Mouse (Mus musculus): ENCODE data around the gene Gm49322. TPM values are rescaled to one million over a fixed set of nuclear protein-coding genes. Genes with fewer than 3 reads are reported as not detected.

Gm49322 gene
- 8.0 to 11.8 TPM (median 9.9 TPM) in 4 replicates for total RNA-seq (2023; ENCODE audit: inconsistent age)

GRCm38 (mm10) chr10:80605721-80606120 is at the start of gene Gm49322:
Gene Gm49322 (plus strand): TSS chr10:80606021.

GRCm38 (mm10) chr10:80561116-80561944 is 44.5 kb upstream of the Gm49322 start, which contains the start of gene Rexo1:
Gene Rexo1 (minus strand): TSS chr10:80561560.

GRCm38 (mm10) chr10:80577195-80578130 is 28.4 kb upstream of the Gm49322 start, which contains the start of gene Klf16:
Gene Klf16 (minus strand): TSS chr10:80577321.

GRCm38 (mm10) chr10:80589879-80590854 is 15.7 kb upstream of the Gm49322 start, which contains the start of gene Abhd17a:
Gene Abhd17a (minus strand): TSS chr10:80590341.

GRCm38 (mm10) chr10:80602698-80603325 is 3.0 kb upstream of the Gm49322 start, which contains the start of the genes Scamp4 and Adat3:
Gene Scamp4 (plus strand): TSS chr10:80602872.
Gene Adat3 (plus strand): TSS chr10:80602880.

GRCm38 (mm10) chr10:80622661-80623456 is 17.0 kb downstream of the Gm49322 start, which contains the start of gene Csnk1g2:
Gene Csnk1g2 (plus strand): TSS chr10:80622838.

GRCm38 (mm10) chr10:80656863-80657623 is 51.2 kb downstream of the Gm49322 start, which contains the start of gene Btbd2:
Gene Btbd2 (minus strand): TSS chr10:80657071.

Other genes with a start within 250 kb of the Gm49322 start
- not detected in 4 replicates for gene Plk5, start 249.6 kb upstream of the Gm49322 start, total RNA-seq (2023; ENCODE audit: inconsistent age)
- 6.5 to 9.5 TPM (median 8.0 TPM) in 4 replicates for gene Mex3d, start 218.4 kb upstream of the Gm49322 start, total RNA-seq (2023; ENCODE audit: inconsistent age)
- 92.7 to 106 TPM (median 96.9 TPM) in 4 replicates for gene Mbd3, start 206.5 kb upstream of the Gm49322 start, total RNA-seq (2023; ENCODE audit: inconsistent age)
- gene Uqcr11, start 199.2 kb upstream of the Gm49322 start, total RNA-seq (2023; ENCODE audit: inconsistent age), result 67.9 to 79.6 TPM (median 73.1 TPM) in 4 replicates
- 176 to 212 TPM (median 193 TPM) in 4 replicates for gene Tcf3, start 172.4 kb upstream of the Gm49322 start, total RNA-seq (2023; ENCODE audit: inconsistent age)
- gene Onecut3, start 111.2 kb upstream of the Gm49322 start, total RNA-seq (2023; ENCODE audit: inconsistent age), result not detected in 4 replicates
- 0.18 TPM in 1 of 4 replicates, not detected in the others for gene Atp8b3, start 66.9 kb upstream of the Gm49322 start, total RNA-seq (2023; ENCODE audit: inconsistent age)
- gene Rexo1, start 44.5 kb upstream of the Gm49322 start, total RNA-seq (2023; ENCODE audit: inconsistent age), result 113 to 133 TPM (median 119 TPM) in 4 replicates
- 28.7 to 30.4 TPM (median 29.1 TPM) in 4 replicates for gene Klf16, start 28.7 kb upstream of the Gm49322 start, total RNA-seq (2023; ENCODE audit: inconsistent age)
- gene Abhd17a, start 15.7 kb upstream of the Gm49322 start, total RNA-seq (2023; ENCODE audit: inconsistent age), result 98.4 to 122 TPM (median 111 TPM) in 4 replicates
- gene Scamp4, start 3.1 kb upstream of the Gm49322 start, total RNA-seq (2023; ENCODE audit: inconsistent age), result 59.8 to 72.2 TPM (median 66.6 TPM) in 4 replicates
- 11.7 to 18.8 TPM (median 16.4 TPM) in 4 replicates for gene Adat3, start 3.1 kb upstream of the Gm49322 start, total RNA-seq (2023; ENCODE audit: inconsistent age)
- gene Csnk1g2, start 16.8 kb downstream of the Gm49322 start, total RNA-seq (2023; ENCODE audit: inconsistent age), result 197 to 226 TPM (median 216 TPM) in 4 replicates
- 28.4 to 35.4 TPM (median 33.8 TPM) in 4 replicates for gene Btbd2, start 51.0 kb downstream of the Gm49322 start, total RNA-seq (2023; ENCODE audit: inconsistent age)
- 439 to 470 TPM (median 448 TPM) in 4 replicates for gene Mknk2, start 72.1 kb downstream of the Gm49322 start, total RNA-seq (2023; ENCODE audit: inconsistent age)
- gene Mob3a, start 96.0 kb downstream of the Gm49322 start, total RNA-seq (2023; ENCODE audit: inconsistent age), result 98.5 to 112 TPM (median 103 TPM) in 4 replicates
- 27.3 to 49.1 TPM (median 36.6 TPM) in 4 replicates for gene Izumo4, start 96.2 kb downstream of the Gm49322 start, total RNA-seq (2023; ENCODE audit: inconsistent age)
- gene Ap3d1, start 136.2 kb downstream of the Gm49322 start, total RNA-seq (2023; ENCODE audit: inconsistent age), result 128 to 153 TPM (median 137 TPM) in 4 replicates
- gene Dot1l, start 149.2 kb downstream of the Gm49322 start, total RNA-seq (2023; ENCODE audit: inconsistent age), result 65.5 to 67.7 TPM (median 67.0 TPM) in 4 replicates
- gene Sf3a2, start 192.2 kb downstream of the Gm49322 start, total RNA-seq (2023; ENCODE audit: inconsistent age), result 69.6 to 87.1 TPM (median 77.5 TPM) in 4 replicates
- 120 to 133 TPM (median 122 TPM) in 4 replicates for gene Plekhj1, start 192.6 kb downstream of the Gm49322 start, total RNA-seq (2023; ENCODE audit: inconsistent age)
- 0.96 to 1.9 TPM (median 1.5 TPM) in 4 replicates for gene Amh, start 199.2 kb downstream of the Gm49322 start, total RNA-seq (2023; ENCODE audit: inconsistent age)
- not detected in 4 replicates for gene Jsrp1, start 207.5 kb downstream of the Gm49322 start, total RNA-seq (2023; ENCODE audit: inconsistent age)
- gene Oaz1, start 220.6 kb downstream of the Gm49322 start, total RNA-seq (2023; ENCODE audit: inconsistent age), result 502 to 594 TPM (median 550 TPM) in 4 replicates
- gene Lingo3, start 238.0 kb downstream of the Gm49322 start, total RNA-seq (2023; ENCODE audit: inconsistent age), result not detected in 4 replicates
- gene Lsm7, start 249.2 kb downstream of the Gm49322 start, total RNA-seq (2023; ENCODE audit: inconsistent age), result 20.6 to 35.7 TPM (median 27.3 TPM) in 4 replicates
- 24.8 to 34.2 TPM (median 28.8 TPM) in 4 replicates for gene Sppl2b, start 249.3 kb downstream of the Gm49322 start, total RNA-seq (2023; ENCODE audit: inconsistent age)

Measured in B cell, adult (primary cell).